Mouse (Mus musculus): Measurements from ENCODE around the gene Bmpr2. TPM values are rescaled to one million over a fixed set of nuclear protein-coding genes. Genes with fewer than 3 reads are reported as not detected.
"Not testable (repeated sequence)": the region's sequence is repeated elsewhere in the genome, so short reads cannot be mapped to it uniquely, and the experiment has no call there.

Bmpr2 gene
- polyA plus RNA-seq, 1 experiment = 1.9 TPM

DNA sequence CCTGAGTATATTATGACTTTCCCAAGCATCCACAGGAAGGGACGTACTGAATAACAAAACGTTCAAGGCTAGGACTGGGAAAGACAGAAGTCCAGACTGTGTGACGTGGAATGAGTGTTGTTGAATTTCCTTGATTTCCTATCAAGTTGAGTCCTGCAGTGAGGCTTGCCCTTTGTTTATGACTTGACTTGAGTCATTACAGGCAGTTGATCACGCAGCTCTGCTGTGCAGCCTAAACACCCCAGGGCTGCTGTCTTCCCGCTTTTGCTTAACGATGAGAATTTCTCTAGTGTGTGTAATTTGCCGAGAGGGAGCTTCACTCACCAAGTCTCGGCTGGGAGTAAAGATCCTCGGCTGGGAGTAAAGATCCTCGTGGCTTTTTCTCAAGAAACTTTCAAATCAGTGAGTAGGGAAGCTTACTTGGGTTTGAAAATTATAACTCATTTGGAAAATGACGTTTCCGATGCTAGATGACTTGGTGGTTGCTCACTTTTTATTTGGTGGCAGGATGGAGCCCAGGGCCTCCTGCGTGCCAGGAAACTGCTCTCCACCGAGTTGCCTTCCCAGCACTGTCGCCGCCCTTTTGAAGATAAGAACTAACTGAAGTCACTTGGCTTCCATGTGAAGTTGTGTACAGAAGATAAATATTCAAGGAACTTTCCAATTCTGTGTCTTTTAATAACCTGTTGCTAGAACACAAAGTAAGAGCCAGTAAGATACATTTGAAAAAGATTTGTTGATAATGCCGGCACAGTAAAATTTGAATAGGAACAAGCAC lies 23.4 kb upstream of the Bmpr2 start:
- peaks cover 3% of the 10 kb centered on the region; the same call in 1 of the 2 replicates for H3K4me1 ChIP-seq (ENCODE audit: control insufficient read depth, insufficient read depth, insufficient read length, low read length)
- WGBS = 21% methylated on average over 17 of the region's 17 CpGs
- no peaks in the 10 kb centered on the region for H3K27me3 ChIP-seq (ENCODE audit: control insufficient read depth, insufficient read depth, low read length)
- no peaks in the 10 kb centered on the region for H3K36me3 ChIP-seq (ENCODE audit: control insufficient read depth, insufficient read depth, low read length)
- peak overlapping the region; percentile 37; the same call in 1 of the 2 replicates for H3K27ac ChIP-seq (ENCODE audit: insufficient read depth, low read depth, low read length)
- peak overlapping the region; percentile 14 for H3K4me3 ChIP-seq (ENCODE audit: low read depth, low read length)
- no peak for TF ChIP-seq CTCF (IDR thresholded peaks at IDR 0.05; ENCODE audit: extremely low read depth, insufficient read length, insufficient replicate concordance, low read depth, low read length)
- no peak for TF ChIP-seq POLR2A (IDR thresholded peaks at IDR 0.05; ENCODE audit: low read depth, low read length)

GRCm38 (mm10) chr1:59749047-59749446 lies 14.2 kb upstream of the Bmpr2 start:
- H3K27me3 ChIP-seq (ENCODE audit: control insufficient read depth, insufficient read depth, low read length) = no peaks in the 10 kb centered on the region
- TF ChIP-seq CTCF (IDR thresholded peaks at IDR 0.05; ENCODE audit: extremely low read depth, insufficient read length, insufficient replicate concordance, low read depth, low read length) (no peak), POLR2A (IDR thresholded peaks at IDR 0.05; ENCODE audit: low read depth, low read length) (no peak)
- 76% methylated on average over 2 of the region's 2 CpGs for WGBS
- H3K36me3 ChIP-seq (ENCODE audit: control insufficient read depth, insufficient read depth, low read length) = no peaks in the 10 kb centered on the region
- no peaks in the 10 kb centered on the region for H3K4me1 ChIP-seq (ENCODE audit: control insufficient read depth, insufficient read depth, insufficient read length, low read length)
- no peak overlapping the region for H3K27ac ChIP-seq (ENCODE audit: insufficient read depth, low read depth, low read length)
- H3K4me3 ChIP-seq (ENCODE audit: low read depth, low read length) = no peak overlapping the region

- not testable (repeated sequence) for H3K4me3 ChIP-seq (ENCODE audit: low read depth, low read length); H3K27me3 ChIP-seq (ENCODE audit: control insufficient read depth, insufficient read depth, low read length); H3K36me3 ChIP-seq (ENCODE audit: control insufficient read depth, insufficient read depth, low read length); H3K27ac ChIP-seq (ENCODE audit: insufficient read depth, low read depth, low read length); H3K4me1 ChIP-seq (ENCODE audit: control insufficient read depth, insufficient read depth, insufficient read length, low read length)
- WGBS = 79% methylated on average over 5 of the region's 5 CpGs
Measured at GRCm38 (mm10) chr1:59749724-59750123, 13.5 kb upstream of the Bmpr2 start.

GRCm38 (mm10) chr1:59755298-59755697 lies 7.9 kb upstream of the Bmpr2 start:
- no peak overlapping the region for H3K27ac ChIP-seq (ENCODE audit: insufficient read depth, low read depth, low read length)
- no peak overlapping the region for H3K4me3 ChIP-seq (ENCODE audit: low read depth, low read length)
- no peak for TF ChIP-seq POLR2A (IDR thresholded peaks at IDR 0.05; ENCODE audit: low read depth, low read length)
- TF ChIP-seq CTCF (IDR thresholded peaks at IDR 0.05; ENCODE audit: extremely low read depth, insufficient read length, insufficient replicate concordance, low read depth, low read length) = no peak
- H3K36me3 ChIP-seq (ENCODE audit: control insufficient read depth, insufficient read depth, low read length) = no peaks in the 10 kb centered on the region
- no peaks in the 10 kb centered on the region for H3K4me1 ChIP-seq (ENCODE audit: control insufficient read depth, insufficient read depth, insufficient read length, low read length)
- no peaks in the 10 kb centered on the region for H3K27me3 ChIP-seq (ENCODE audit: control insufficient read depth, insufficient read depth, low read length)
- 52% methylated on average over 1 of the region's 1 CpGs for WGBS

DNA sequence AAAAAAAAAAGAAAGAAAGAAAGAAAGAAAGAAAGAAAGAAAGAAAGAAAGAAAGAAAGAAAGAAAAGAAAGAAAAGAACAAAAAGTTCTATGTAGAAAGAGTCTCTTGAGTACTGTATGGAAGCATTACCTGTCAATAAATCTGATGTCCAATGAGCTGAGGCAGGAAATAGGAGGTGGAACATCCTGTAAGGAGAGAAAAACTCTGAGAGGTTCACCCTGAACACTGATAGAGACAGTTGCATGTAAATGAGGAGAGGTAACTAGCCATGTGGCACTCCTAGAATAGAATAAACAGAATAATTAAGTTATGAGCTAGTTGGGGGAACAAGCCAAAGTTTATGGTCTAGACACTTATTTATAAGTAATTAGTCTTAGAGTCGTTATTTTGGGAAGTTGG lies 4.9 kb upstream of the Bmpr2 start:
- WGBS = 67% methylated on average over 1 of the region's 1 CpGs

GRCm38 (mm10) chr1:59762208-59762607 lies 992 bp upstream of the Bmpr2 start:
- Histone ChIP-seq H3K27me3 (ENCODE audit: control insufficient read depth, insufficient read depth, low read length) (peaks cover 3% of the 10 kb centered on the region; the same call in 1 of the 2 replicates), H3K4me3 (ENCODE audit: low read depth, low read length) (peak overlapping the region; percentile 100), H3K36me3 (ENCODE audit: control insufficient read depth, insufficient read depth, low read length) (no peaks in the 10 kb centered on the region), H3K27ac (ENCODE audit: insufficient read depth, low read depth, low read length) (0 out of 2 replicates have a peak overlapping the region, but pooled peaks have one; percentile 13), H3K4me1 (ENCODE audit: control insufficient read depth, insufficient read depth, insufficient read length, low read length) (0 out of 2 replicates have a peak, but pooled peaks cover 3% of the 10 kb centered on the region)
- WGBS = 12% methylated on average over 10 of the region's 10 CpGs
- TF ChIP-seq POLR2A (IDR thresholded peaks at IDR 0.05; ENCODE audit: low read depth, low read length) (no peak), CTCF (IDR thresholded peaks at IDR 0.05; ENCODE audit: extremely low read depth, insufficient read length, insufficient replicate concordance, low read depth, low read length) (no peak)

More for the DNA sequence above, 4.9 kb upstream of the Bmpr2 start:
- no peak overlapping the region for H3K4me3 ChIP-seq (ENCODE audit: low read depth, low read length)
- no peak overlapping the region for H3K27ac ChIP-seq (ENCODE audit: insufficient read depth, low read depth, low read length)
- H3K36me3 ChIP-seq (ENCODE audit: control insufficient read depth, insufficient read depth, low read length) = no peaks in the 10 kb centered on the region
- H3K27me3 ChIP-seq (ENCODE audit: control insufficient read depth, insufficient read depth, low read length) = no peaks in the 10 kb centered on the region
- TF ChIP-seq POLR2A (IDR thresholded peaks at IDR 0.05; ENCODE audit: low read depth, low read length) (no peak), CTCF (IDR thresholded peaks at IDR 0.05; ENCODE audit: extremely low read depth, insufficient read length, insufficient replicate concordance, low read depth, low read length) (no peak)
- H3K4me1 ChIP-seq (ENCODE audit: control insufficient read depth, insufficient read depth, insufficient read length, low read length) = 0 out of 2 replicates have a peak, but pooled peaks cover 3% of the 10 kb centered on the region

- Histone ChIP-seq H3K36me3 (ENCODE audit: control insufficient read depth, insufficient read depth, low read length) (no peaks in the 10 kb centered on the region), H3K27me3 (ENCODE audit: control insufficient read depth, insufficient read depth, low read length) (peaks cover 3% of the 10 kb centered on the region; the same call in 1 of the 2 replicates), H3K4me1 (ENCODE audit: control insufficient read depth, insufficient read depth, insufficient read length, low read length) (0 out of 2 replicates have a peak, but pooled peaks cover 3% of the 10 kb centered on the region), H3K27ac (ENCODE audit: insufficient read depth, low read depth, low read length) (peak overlapping the region; percentile 13; the same call in 1 of the 2 replicates), H3K4me3 (ENCODE audit: low read depth, low read length) (peak overlapping the region; percentile 100)
- WGBS = under 1% methylated on average over 44 of the region's 44 CpGs
- no peak for TF ChIP-seq POLR2A (IDR thresholded peaks at IDR 0.05; ENCODE audit: low read depth, low read length)
- TF ChIP-seq CTCF (IDR thresholded peaks at IDR 0.05; ENCODE audit: extremely low read depth, insufficient read length, insufficient replicate concordance, low read depth, low read length) = no peak
Measured at GRCm38 (mm10) chr1:59762651-59763163, 493 bp upstream of the Bmpr2 start.
